Mouse (Mus musculus): ENCODE measurements around the gene Stard13. TPM values are rescaled to one million over a fixed set of nuclear protein-coding genes. Genes with fewer than 3 reads are reported as not detected.

The Stard13 gene
- polyA plus RNA-seq, 1 experiment = 9.2 TPM

GRCm38 (mm10) chr5:151116192-151116887, 117.3 kb downstream of the Stard13 start:
- H3K4me3 ChIP-seq (ENCODE audit: insufficient read depth, low read length) = no peak overlapping the region
- no peak overlapping the region for H3K27ac ChIP-seq (ENCODE audit: insufficient read depth, low read length)
- TF ChIP-seq CTCF (IDR thresholded peaks at IDR 0.05; ENCODE audit: extremely low read depth, insufficient read depth, low read length) (no peak), POLR2A (IDR thresholded peaks at IDR 0.05; ENCODE audit: extremely low read depth, insufficient read depth, low read length) (no peak)
- H3K4me1 ChIP-seq (ENCODE audit: control insufficient read depth, insufficient read depth, low read length) = no peaks in the 10 kb centered on the region

- peaks cover 5% of the 10 kb centered on the region; the same call in 1 of the 2 replicates for H3K4me1 ChIP-seq (ENCODE audit: control insufficient read depth, insufficient read depth, low read length)
- no peak overlapping the region for H3K4me3 ChIP-seq (ENCODE audit: insufficient read depth, low read length)
Observed at GRCm38 (mm10) chr5:151112743-151113142, 120.9 kb downstream of the Stard13 start.

DNA sequence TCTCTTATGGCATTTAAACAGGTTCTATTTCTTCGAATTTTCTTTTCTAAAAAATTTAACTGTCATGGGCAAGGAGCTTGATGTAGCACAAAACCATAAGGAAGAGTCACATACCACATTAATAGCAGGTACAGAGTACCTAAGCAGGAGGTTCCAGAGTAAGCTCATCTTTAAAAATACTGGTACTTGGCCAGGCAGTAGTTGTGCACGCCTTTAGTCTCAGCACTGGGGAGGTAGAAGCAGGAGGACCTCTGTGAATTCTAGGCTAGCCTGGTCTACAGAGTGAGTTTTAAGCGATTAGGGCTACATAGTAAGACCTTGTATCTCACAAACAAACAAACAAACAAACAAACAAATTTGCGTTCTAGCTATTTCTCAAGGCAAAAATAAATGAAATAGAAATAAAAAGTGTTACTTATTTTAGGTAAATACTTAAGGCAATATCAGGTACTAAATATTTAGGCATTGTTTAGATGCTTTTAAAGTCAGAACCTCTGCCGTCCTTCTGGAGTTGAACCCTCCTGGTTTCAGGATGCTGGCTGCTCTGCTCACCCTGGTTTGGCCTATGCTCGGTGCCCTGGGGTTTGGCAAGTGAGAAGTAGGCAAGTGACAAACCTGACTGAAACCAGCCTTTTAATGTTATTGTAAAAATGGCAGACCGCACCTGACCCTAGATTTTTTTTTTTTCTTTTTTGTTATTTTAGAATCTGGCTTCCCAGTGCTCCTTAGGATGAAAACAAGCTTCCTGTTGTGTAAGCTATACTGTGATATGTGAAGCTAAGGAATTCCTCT, 122.4 kb downstream of the Stard13 start:
- Histone ChIP-seq H3K4me3 (ENCODE audit: insufficient read depth, low read length) (no peak overlapping the region), H3K4me1 (ENCODE audit: control insufficient read depth, insufficient read depth, low read length) (peaks cover 5% of the 10 kb centered on the region; the same call in 1 of the 2 replicates), H3K27ac (ENCODE audit: insufficient read depth, low read length) (no peak overlapping the region)
- TF ChIP-seq POLR2A (IDR thresholded peaks at IDR 0.05; ENCODE audit: extremely low read depth, insufficient read depth, low read length) (no peak), CTCF (IDR thresholded peaks at IDR 0.05; ENCODE audit: extremely low read depth, insufficient read depth, low read length) (no peak)

More at GRCm38 (mm10) chr5:151112743-151113142, 120.9 kb downstream of the Stard13 start:
- TF ChIP-seq CTCF (IDR thresholded peaks at IDR 0.05; ENCODE audit: extremely low read depth, insufficient read depth, low read length) (no peak), POLR2A (IDR thresholded peaks at IDR 0.05; ENCODE audit: extremely low read depth, insufficient read depth, low read length) (no peak)
- no peak overlapping the region for H3K27ac ChIP-seq (ENCODE audit: insufficient read depth, low read length)

GRCm38 (mm10) chr5:151110461-151110908, 123.2 kb downstream of the Stard13 start:
- TF ChIP-seq POLR2A (IDR thresholded peaks at IDR 0.05; ENCODE audit: extremely low read depth, insufficient read depth, low read length) (no peak), CTCF (IDR thresholded peaks at IDR 0.05; ENCODE audit: extremely low read depth, insufficient read depth, low read length) (no peak)
- no peak overlapping the region for H3K4me3 ChIP-seq (ENCODE audit: insufficient read depth, low read length)
- peaks cover 5% of the 10 kb centered on the region; the same call in 1 of the 2 replicates for H3K4me1 ChIP-seq (ENCODE audit: control insufficient read depth, insufficient read depth, low read length)
- H3K27ac ChIP-seq (ENCODE audit: insufficient read depth, low read length) = peak overlapping the region; percentile 37; the same call in 1 of the 2 replicates

- H3K4me3 ChIP-seq (ENCODE audit: insufficient read depth, low read length) = no peak overlapping the region
- H3K27ac ChIP-seq (ENCODE audit: insufficient read depth, low read length) = 0 out of 2 replicates have a peak overlapping the region, but pooled peaks have one; percentile 27
- TF ChIP-seq CTCF (IDR thresholded peaks at IDR 0.05; ENCODE audit: extremely low read depth, insufficient read depth, low read length) (no peak), POLR2A (IDR thresholded peaks at IDR 0.05; ENCODE audit: extremely low read depth, insufficient read depth, low read length) (no peak)
- peaks cover 5% of the 10 kb centered on the region; the same call in 1 of the 2 replicates for H3K4me1 ChIP-seq (ENCODE audit: control insufficient read depth, insufficient read depth, low read length)
Observed at GRCm38 (mm10) chr5:151109822-151110221, 123.8 kb downstream of the Stard13 start.

DNA sequence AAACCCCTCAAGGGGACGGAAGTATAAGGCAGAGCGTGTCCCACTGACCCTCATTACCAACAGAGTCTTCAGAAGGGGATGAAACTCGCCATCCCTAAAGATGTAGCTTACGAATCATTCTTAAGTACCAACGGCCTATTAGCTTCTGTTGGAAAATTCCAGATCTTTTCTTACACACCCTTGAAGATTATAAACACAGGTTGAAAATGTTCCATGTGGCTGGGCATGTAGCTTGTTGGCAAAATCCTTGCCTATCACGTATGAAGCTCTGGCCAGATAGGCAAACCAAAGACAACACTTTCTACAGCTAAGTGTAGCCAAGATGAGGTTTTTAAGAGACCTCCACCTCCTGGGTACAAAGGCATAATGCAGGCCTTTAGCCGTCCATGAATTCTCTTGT, 124.7 kb downstream of the Stard13 start:
- no peak overlapping the region for H3K4me3 ChIP-seq (ENCODE audit: insufficient read depth, low read length)
- TF ChIP-seq POLR2A (IDR thresholded peaks at IDR 0.05; ENCODE audit: extremely low read depth, insufficient read depth, low read length) = no peak
- no peak for TF ChIP-seq CTCF (IDR thresholded peaks at IDR 0.05; ENCODE audit: extremely low read depth, insufficient read depth, low read length)
- peaks cover 5% of the 10 kb centered on the region; the same call in 1 of the 2 replicates for H3K4me1 ChIP-seq (ENCODE audit: control insufficient read depth, insufficient read depth, low read length)
- peak overlapping the region; percentile 16; the same call in 1 of the 2 replicates for H3K27ac ChIP-seq (ENCODE audit: insufficient read depth, low read length)

GRCm38 (mm10) chr5:151108291-151108897, 125.2 kb downstream of the Stard13 start:
- Histone ChIP-seq H3K4me3 (ENCODE audit: insufficient read depth, low read length) (no peak overlapping the region), H3K4me1 (ENCODE audit: control insufficient read depth, insufficient read depth, low read length) (peaks cover 5% of the 10 kb centered on the region; the same call in 1 of the 2 replicates), H3K27ac (ENCODE audit: insufficient read depth, low read length) (peak overlapping the region; percentile 16; the same call in 1 of the 2 replicates)
- TF ChIP-seq POLR2A (IDR thresholded peaks at IDR 0.05; ENCODE audit: extremely low read depth, insufficient read depth, low read length) = no peak
- TF ChIP-seq CTCF (IDR thresholded peaks at IDR 0.05; ENCODE audit: extremely low read depth, insufficient read depth, low read length) = no peak

- no peak for TF ChIP-seq CTCF (IDR thresholded peaks at IDR 0.05; ENCODE audit: extremely low read depth, insufficient read depth, low read length)
- no peak for TF ChIP-seq POLR2A (IDR thresholded peaks at IDR 0.05; ENCODE audit: extremely low read depth, insufficient read depth, low read length)
- H3K4me1 ChIP-seq (ENCODE audit: control insufficient read depth, insufficient read depth, low read length) = peaks cover 5% of the 10 kb centered on the region; the same call in 1 of the 2 replicates
- H3K27ac ChIP-seq (ENCODE audit: insufficient read depth, low read length) = no peak overlapping the region
- no peak overlapping the region for H3K4me3 ChIP-seq (ENCODE audit: insufficient read depth, low read length)
Observed at GRCm38 (mm10) chr5:151106841-151107240, 126.8 kb downstream of the Stard13 start.
